Mouse (Mus musculus): ENCODE measurements around the gene Tbkbp1. TPM values are rescaled to one million over a fixed set of nuclear protein-coding genes. Genes with fewer than 3 reads are reported as not detected.
A peak's percentile ranks its signal among the peaks of the same experiment; 100 is the strongest.

The Tbkbp1 gene
- total and polyA plus RNA-seq, 3 experiments: 0.05 to 0.29 TPM; not detected in 1

DNA sequence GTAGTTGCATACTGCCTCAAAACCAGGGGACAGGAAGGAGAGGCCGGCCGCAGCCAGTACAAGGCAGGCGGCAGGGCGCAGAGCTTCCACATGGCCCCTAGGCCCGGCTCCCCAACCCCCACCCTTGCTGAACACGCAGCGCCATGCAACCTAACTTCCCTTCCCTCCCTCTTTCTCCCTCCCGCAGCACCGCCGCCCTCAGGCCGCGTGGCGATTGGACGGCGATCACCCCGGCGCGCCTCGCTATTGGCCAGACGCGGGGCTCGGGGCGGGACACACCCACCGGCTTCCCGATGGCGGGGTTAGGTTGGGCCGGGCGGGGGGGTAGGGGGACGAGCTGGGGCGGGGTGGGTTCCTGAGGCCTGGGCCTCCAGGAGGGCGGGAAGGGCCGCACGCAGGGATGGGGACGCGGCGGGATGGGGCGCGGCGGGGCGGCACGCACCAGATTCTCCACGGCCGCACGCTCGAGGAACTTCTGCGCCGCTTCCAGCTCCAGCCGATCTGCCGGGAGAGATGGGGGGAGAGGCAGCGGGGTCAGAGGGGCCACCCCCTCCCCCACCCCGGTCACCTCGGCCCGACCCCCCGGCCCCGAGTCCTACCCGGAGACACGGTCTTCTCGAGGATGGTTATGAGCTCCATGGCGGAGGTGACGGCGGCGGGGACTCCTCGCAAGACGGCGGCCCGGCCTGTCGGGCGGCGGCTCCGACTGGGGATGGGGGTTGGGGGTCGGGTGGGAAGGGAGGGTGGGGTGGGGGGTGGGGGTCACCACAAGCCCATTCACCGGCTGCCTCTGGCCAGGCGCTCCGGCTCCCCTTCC lies 35.9 kb upstream of the Tbkbp1 start:
- Histone ChIP-seq H3K36me3 (replicated peaks) (peaks cover 64% of the 10 kb centered on the region), H3K4me1 (ENCODE audit: insufficient read depth, low read depth, low read length) (peaks cover 68% of the 10 kb centered on the region), H3K27me3 (ENCODE audit: insufficient read depth, low read length) (no peaks in the 10 kb centered on the region), H3K4me3 (ENCODE audit: low read depth, low read length) (peak overlapping the region; percentile 82), H3K9me3 (replicated peaks) (no peaks in the 10 kb centered on the region)
- no peak for TF ChIP-seq CTCF (IDR thresholded peaks at IDR 0.05; ENCODE audit: low read depth, low read length)
- TF ChIP-seq GATA2 (IDR thresholded peaks at IDR 0.05; ENCODE audit: borderline replicate concordance, low read depth, low read length): no peak
- TF ChIP-seq POLR2AphosphoS5 (IDR thresholded peaks at IDR 0.05; ENCODE audit: insufficient replicate concordance, low read depth, low read length): no peak
- TF ChIP-seq TAL1 (conservative IDR thresholded peaks at IDR 0.05; ENCODE audit: low read depth, low read length): no peak
- no peak for TF ChIP-seq GATA1 (IDR thresholded peaks at IDR 0.05; ENCODE audit: borderline replicate concordance, low read length)
- DNase-seq (ENCODE audit: low spot score) (peak; percentile 98), ATAC-seq (ENCODE audit: extremely low read depth, insufficient number of reproducible peaks, low FRiP score, poor library complexity, severe bottlenecking) (peak; percentile 66)

DNA sequence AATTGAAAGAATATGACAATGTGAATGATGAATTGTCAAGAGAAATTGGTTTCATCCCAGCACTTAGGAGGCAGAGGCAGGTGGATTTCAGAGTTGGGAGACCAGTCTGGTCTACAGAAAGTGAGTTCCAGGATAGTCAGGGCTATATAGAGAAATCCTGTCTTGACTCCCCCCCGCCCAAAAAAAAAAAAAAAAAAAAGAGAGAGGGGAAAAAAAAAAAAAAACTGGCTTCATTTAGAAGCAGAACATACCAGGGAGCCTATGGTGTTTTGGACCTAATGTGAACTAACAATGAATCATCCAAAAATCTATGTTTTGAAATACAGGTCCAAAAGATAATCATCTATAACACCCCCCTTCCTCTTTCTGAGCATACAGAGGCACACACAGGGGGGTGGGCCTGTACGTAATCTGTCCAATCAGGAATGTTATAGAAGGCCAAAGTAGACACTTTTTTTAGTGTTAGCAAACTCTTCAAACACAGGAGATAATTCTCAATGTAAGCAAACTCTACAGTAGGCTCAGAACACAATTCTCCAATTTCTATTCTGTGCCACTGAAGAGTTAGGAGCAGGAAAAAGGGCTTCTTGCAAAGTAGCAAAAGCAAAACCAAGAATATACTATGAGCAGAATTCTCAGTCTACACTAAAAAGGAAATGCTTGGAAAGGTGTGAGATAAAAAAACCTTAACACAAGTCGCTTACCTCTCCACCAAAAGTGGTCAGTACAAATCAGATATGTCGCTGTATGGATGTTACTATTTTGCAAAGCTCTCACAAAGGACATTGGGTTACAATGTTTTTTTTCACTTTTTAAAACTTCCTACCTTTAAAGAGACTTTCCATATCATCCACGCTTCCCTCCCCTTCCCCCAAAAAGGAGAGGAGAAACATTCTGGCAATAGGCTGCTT lies 34.7 kb upstream of the Tbkbp1 start:
- TF ChIP-seq TAL1 (conservative IDR thresholded peaks at IDR 0.05; ENCODE audit: low read depth, low read length) (no peak), CTCF (IDR thresholded peaks at IDR 0.05; ENCODE audit: low read depth, low read length) (no peak), GATA1 (IDR thresholded peaks at IDR 0.05; ENCODE audit: borderline replicate concordance, low read length) (no peak), GATA2 (IDR thresholded peaks at IDR 0.05; ENCODE audit: borderline replicate concordance, low read depth, low read length) (no peak), POLR2AphosphoS5 (IDR thresholded peaks at IDR 0.05; ENCODE audit: insufficient replicate concordance, low read depth, low read length) (no peak)
- Histone ChIP-seq H3K4me3 (ENCODE audit: low read depth, low read length) (peak overlapping the region; percentile 82), H3K9me3 (replicated peaks) (no peaks in the 10 kb centered on the region), H3K27me3 (ENCODE audit: insufficient read depth, low read length) (no peaks in the 10 kb centered on the region), H3K4me1 (ENCODE audit: insufficient read depth, low read depth, low read length) (peaks cover 71% of the 10 kb centered on the region), H3K36me3 (replicated peaks) (peaks cover 64% of the 10 kb centered on the region)
- DNase-seq (ENCODE audit: low spot score) (peak; percentile 11), ATAC-seq (ENCODE audit: extremely low read depth, insufficient number of reproducible peaks, low FRiP score, poor library complexity, severe bottlenecking) (no peak)

DNA sequence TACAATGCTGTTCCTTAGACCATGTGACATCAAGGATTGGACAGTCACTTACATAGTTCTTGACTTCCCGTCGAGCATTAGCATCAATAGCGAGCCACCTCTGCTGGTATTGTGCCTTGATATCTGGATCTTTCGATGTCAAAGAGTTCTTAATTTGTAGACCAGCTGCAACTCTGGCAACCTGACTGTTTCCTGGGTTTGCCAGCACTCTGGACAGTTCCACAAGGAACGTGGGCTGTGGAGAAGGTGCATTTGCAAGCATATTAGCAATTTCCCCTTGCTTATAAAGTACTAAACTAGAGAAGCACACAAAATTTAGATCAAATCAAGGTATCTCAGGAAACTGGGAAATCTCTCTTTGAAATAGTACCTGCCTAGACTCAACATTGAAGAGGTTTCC lies 33.6 kb upstream of the Tbkbp1 start:
- Histone ChIP-seq H3K4me1 (ENCODE audit: insufficient read depth, low read depth, low read length) (peaks cover 73% of the 10 kb centered on the region), H3K4me3 (ENCODE audit: low read depth, low read length) (peak overlapping the region; percentile 33; the same call in 1 of the 2 replicates), H3K9me3 (replicated peaks) (no peaks in the 10 kb centered on the region), H3K36me3 (replicated peaks) (peaks cover 66% of the 10 kb centered on the region), H3K27me3 (ENCODE audit: insufficient read depth, low read length) (no peaks in the 10 kb centered on the region)
- TF ChIP-seq CTCF (IDR thresholded peaks at IDR 0.05; ENCODE audit: low read depth, low read length): no peak
- TF ChIP-seq TAL1 (conservative IDR thresholded peaks at IDR 0.05; ENCODE audit: low read depth, low read length): no peak
- TF ChIP-seq GATA2 (IDR thresholded peaks at IDR 0.05; ENCODE audit: borderline replicate concordance, low read depth, low read length): no peak
- no peak for TF ChIP-seq POLR2AphosphoS5 (IDR thresholded peaks at IDR 0.05; ENCODE audit: insufficient replicate concordance, low read depth, low read length)
- TF ChIP-seq GATA1 (IDR thresholded peaks at IDR 0.05; ENCODE audit: borderline replicate concordance, low read length): no peak
- DNase-seq (ENCODE audit: low spot score) (no peak), ATAC-seq (ENCODE audit: extremely low read depth, insufficient number of reproducible peaks, low FRiP score, poor library complexity, severe bottlenecking) (no peak)

DNA sequence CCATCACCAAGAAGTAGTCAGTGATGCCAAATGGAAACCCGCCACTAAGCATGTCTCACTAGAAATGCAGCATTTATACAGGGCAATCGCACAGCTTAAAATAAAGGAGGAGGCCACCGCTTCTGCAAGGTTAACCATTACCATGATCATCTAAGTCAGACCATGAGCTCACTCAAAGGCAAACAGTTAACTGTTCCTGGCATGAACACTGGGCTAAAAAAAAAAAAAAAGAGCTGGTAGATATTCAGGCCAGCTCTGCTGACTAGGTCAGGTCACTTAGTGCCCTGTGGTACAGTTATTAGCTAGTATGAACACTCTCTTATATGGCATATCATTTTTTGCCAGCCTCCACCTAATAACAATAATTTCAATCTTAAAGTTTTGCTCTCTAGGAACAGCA lies 31.2 kb upstream of the Tbkbp1 start:
- H3K4me1 ChIP-seq (ENCODE audit: insufficient read depth, low read depth, low read length): peaks cover 80% of the 10 kb centered on the region
- TF ChIP-seq TAL1 (conservative IDR thresholded peaks at IDR 0.05; ENCODE audit: low read depth, low read length) (no peak), GATA1 (IDR thresholded peaks at IDR 0.05; ENCODE audit: borderline replicate concordance, low read length) (no peak), CTCF (IDR thresholded peaks at IDR 0.05; ENCODE audit: low read depth, low read length) (no peak), GATA2 (IDR thresholded peaks at IDR 0.05; ENCODE audit: borderline replicate concordance, low read depth, low read length) (no peak), POLR2AphosphoS5 (IDR thresholded peaks at IDR 0.05; ENCODE audit: insufficient replicate concordance, low read depth, low read length) (no peak)
- ATAC-seq (ENCODE audit: extremely low read depth, insufficient number of reproducible peaks, low FRiP score, poor library complexity, severe bottlenecking) (no peak), DNase-seq (ENCODE audit: low spot score) (no peak)
- H3K36me3 ChIP-seq (replicated peaks): peaks cover 86% of the 10 kb centered on the region
- H3K27me3 ChIP-seq (ENCODE audit: insufficient read depth, low read length): no peaks in the 10 kb centered on the region
- no peaks in the 10 kb centered on the region for H3K9me3 ChIP-seq (replicated peaks)
- H3K4me3 ChIP-seq (ENCODE audit: low read depth, low read length): no peak overlapping the region

DNA sequence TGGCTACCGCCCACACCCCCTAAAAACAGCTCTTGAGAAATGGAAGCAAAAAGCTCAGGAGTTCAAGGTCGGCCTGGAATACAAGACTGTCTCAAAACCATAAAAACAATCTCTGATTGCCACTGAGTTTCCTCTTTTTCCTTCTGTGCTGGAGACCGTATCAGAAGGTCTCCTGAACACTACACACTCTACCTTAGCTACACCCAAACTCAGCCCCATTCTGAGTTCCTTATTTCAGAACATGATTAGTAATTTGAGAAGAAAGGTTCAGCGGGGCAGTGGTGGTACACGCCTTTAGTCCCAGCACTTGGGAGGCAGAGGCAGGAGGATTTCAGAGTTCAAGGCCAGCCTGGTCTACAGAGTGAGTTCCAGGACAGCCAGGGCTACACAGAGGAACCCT lies 29.8 kb upstream of the Tbkbp1 start:
- ATAC-seq (ENCODE audit: extremely low read depth, insufficient number of reproducible peaks, low FRiP score, poor library complexity, severe bottlenecking): no peak
- H3K4me1 ChIP-seq (ENCODE audit: insufficient read depth, low read depth, low read length): peaks cover 85% of the 10 kb centered on the region
- no peak overlapping the region for H3K4me3 ChIP-seq (ENCODE audit: low read depth, low read length)
- TF ChIP-seq CTCF (IDR thresholded peaks at IDR 0.05; ENCODE audit: low read depth, low read length) (no peak), GATA1 (IDR thresholded peaks at IDR 0.05; ENCODE audit: borderline replicate concordance, low read length) (no peak), GATA2 (IDR thresholded peaks at IDR 0.05; ENCODE audit: borderline replicate concordance, low read depth, low read length) (no peak), TAL1 (conservative IDR thresholded peaks at IDR 0.05; ENCODE audit: low read depth, low read length) (no peak)
- peaks cover 93% of the 10 kb centered on the region for H3K36me3 ChIP-seq (replicated peaks)
- no peaks in the 10 kb centered on the region for H3K27me3 ChIP-seq (ENCODE audit: insufficient read depth, low read length)
- DNase-seq (ENCODE audit: low spot score): no peak
- H3K9me3 ChIP-seq (replicated peaks): no peaks in the 10 kb centered on the region

DNA sequence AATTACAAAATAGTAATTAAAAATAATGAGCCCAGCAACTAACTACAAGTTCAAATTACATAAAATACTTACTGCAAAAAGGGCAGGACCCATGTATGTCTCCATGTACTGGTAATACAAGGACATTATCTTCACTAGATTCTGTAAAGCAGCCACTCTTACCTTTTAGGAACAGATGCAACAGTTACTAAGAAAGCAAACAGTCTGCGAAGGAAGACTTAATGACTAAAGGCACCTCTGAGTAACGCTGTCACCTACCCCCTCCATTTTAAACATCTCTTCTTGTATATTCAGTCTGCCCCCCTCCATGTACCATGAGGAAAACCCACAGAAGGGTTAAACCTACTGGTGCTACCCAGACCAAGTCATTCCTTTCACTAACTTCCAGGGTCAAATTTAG lies 26.9 kb upstream of the Tbkbp1 start:
- no peak for DNase-seq (ENCODE audit: low spot score)
- peak; percentile 54 for ATAC-seq (ENCODE audit: extremely low read depth, insufficient number of reproducible peaks, low FRiP score, poor library complexity, severe bottlenecking)
- Histone ChIP-seq H3K4me3 (ENCODE audit: low read depth, low read length) (no peak overlapping the region), H3K27me3 (ENCODE audit: insufficient read depth, low read length) (no peaks in the 10 kb centered on the region), H3K36me3 (replicated peaks) (peaks cover 97% of the 10 kb centered on the region), H3K9me3 (replicated peaks) (no peaks in the 10 kb centered on the region), H3K4me1 (ENCODE audit: insufficient read depth, low read depth, low read length) (peaks cover 74% of the 10 kb centered on the region)
- TF ChIP-seq GATA1 (IDR thresholded peaks at IDR 0.05; ENCODE audit: borderline replicate concordance, low read length): no peak
- TF ChIP-seq TAL1 (conservative IDR thresholded peaks at IDR 0.05; ENCODE audit: low read depth, low read length): peak; percentile 73

Data from G1E (cell line).